Mouse (Mus musculus) cerebellum, adult 11 months (tissue): Measurements from ENCODE around the gene Slc24a3.

ENCODE experiments used
- DNase-seq: peaks from one replicate; pipeline ENCODE4 v3.0.0; 2022

Slc24a3 gene

DNA sequence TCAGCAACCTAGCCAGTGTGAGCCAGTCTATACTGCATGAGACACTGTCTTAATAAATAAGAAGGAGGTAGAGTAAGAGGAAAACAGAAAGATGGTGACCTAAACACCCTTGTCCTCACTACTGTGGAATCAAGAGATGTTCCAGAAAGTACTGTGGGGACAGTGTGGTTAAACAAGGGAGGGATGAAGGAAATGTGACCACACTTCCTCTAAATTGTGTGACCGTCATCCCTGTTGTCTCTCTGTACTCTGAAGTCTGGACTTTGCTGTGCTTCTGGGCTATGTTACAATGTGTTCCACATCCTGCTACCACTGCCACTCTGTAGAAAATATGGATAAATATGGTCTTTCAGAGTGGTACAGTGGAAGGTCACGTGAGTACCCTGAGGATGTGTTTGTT, 399.4 kb downstream of the Slc24a3 start:
- DNase-seq = no peak

DNA sequence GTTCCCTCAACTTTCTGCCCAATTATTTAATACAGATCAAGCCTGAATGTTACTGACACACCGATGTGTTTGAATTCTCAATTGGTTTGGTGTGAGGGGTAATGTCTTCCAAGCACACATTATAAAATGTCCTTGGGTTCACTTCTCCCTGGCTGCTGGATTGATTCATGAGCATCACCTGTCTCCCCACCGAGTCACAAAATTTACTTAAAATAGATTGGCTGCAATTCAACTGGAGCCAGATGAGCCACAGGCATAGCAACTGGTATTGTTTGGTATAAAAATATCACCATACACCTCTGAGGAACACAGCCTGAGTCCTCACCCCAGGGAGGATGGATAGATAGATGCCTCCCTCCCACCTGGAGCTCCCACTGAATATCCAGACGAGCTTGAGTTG, 404.4 kb downstream of the Slc24a3 start:
- no peak for DNase-seq

DNA sequence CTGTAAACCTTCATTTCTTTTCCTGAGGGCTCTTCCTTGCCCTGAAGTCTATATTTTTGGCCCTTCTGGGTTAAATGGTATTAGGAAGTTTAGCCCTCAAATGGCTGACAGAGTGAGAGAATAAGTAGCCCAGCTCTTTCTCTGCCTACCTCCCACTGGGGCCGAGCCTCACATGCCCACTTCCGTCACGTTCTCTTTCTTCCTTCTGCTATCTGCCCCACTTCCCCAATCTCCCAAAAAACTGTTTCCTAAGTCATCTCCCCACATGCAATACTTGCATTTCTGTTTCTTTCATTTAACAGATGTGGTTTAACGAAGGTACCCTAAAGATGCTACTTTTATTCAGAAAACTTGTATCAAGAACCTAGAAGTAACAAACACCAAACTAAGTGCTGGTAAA, 406.6 kb downstream of the Slc24a3 start:
- no peak for DNase-seq

DNA sequence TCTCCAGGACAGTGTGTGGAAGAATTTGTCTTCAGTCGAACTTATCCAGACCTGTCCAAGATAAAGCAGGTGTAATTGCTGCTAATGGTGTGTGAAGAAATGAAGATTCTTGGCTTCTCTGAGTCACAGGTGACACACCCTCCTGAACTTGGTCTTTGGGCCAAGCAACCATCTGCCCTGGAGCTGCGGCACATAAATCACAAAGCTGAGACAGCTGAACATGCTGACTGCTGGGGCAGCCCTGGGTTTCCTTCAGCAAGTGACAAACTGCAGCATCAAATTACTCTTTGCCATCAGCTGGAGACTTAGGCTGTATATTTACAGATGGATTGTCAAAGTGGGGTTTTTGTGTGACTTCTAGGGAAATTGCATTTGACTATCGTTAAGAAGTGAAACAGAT, 415.5 kb downstream of the Slc24a3 start:
- DNase-seq = no peak

DNA sequence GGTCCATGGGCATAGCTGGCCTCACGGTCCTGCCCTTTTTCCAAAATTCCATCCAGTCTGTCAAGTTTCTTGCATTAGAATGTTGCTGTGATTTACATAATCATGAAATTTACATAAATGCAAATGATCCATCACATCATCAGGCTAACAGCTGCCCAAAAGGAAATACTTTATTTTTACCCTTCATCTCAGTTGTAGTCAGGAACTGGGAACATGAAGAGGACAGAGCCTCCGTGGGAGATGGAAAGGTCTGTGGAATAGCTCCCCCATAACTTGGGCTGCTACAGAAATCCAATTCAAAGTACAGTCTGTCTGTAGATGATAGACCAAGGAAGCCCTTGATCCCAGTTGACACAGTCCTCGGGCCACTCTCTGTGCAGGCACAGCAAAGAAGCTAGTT, 417.9 kb downstream of the Slc24a3 start:
- no peak for DNase-seq

DNA sequence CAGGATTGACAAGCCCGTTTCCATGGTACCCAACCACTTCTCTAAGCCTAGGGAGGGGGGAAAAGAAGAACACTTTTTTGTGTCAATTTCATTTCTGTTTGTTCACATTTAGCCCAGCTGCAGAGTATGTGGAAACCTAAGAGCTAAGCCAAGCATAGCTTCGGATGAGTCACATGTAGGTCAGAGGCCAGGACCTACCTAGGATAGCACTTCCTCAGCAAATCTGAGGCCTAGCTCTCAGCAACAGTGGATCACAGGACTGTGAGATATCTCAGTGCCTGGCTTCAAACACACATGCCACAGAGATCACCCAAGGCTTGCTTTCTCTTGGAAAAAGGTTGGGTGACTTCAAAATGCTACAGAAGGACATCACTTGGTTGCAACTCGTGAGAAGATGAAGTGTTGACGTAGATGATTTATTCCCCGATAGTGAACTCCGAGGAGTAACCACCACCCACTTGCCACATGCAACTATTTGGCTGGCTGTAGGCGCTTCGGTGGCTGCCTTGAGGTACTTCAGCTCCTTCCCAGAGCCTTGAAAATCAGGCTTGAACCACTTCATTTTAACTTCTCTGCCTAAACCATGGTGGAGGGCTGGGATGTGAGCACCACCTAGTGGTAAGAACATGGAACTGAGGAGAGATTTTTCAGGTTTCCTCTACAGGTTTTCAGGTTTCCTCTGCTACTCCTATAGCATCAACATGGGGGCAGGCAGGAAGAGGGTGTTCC, 420.6 kb downstream of the Slc24a3 start:
- DNase-seq = peak; percentile 44

DNA sequence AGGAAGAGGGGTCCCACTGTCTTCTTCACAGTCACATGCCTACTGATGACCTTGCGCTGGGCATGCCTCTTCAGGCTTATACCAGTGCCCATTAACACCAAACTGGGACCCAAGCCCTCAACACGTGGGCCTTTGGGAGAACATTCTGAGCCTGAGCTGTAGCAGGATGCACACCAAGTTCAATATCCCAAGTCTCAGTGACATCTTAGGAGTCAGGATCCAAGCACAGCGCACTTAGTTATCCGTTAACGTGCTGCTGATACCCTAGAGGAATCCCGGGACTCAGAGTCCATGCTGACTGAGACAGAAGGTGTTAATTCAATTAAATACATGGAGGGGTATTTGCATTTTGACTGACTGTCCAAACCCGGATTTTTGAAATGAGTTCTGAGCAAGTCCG, 424.3 kb downstream of the Slc24a3 start:
- no peak for DNase-seq

DNA sequence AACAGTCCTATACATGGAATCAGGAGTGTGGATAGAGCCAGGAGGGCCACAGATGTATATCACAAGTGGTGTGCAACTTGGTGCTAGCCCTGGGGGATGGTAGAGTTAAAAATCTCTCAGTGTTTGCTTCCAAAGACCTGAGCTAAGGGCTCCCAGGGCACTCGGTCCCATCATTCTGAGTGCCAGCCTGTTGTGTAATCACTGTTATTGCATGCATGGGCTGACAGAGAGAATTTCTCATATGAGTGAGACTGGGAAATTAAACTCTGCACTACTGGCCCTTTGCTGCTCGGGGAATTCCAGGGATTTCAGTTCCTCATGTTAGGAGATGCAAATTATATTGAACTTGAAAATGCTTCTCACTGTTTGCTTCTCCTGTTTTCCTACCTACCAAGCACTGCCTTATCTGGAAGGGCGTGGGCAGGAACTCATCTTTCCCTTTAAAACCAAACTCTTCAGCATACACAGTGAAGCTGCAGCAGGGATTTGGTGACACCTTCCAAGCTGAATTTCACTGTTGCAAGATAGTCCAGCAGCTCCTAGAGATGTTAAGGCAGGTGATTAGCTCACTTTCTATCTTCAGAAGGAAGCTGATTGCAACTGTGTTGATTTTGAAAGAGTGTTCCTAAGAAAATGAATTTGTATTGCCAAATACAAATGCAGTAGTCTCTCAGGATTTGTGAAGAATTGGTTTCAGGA, 426.2 kb downstream of the Slc24a3 start:
- no peak for DNase-seq

DNA sequence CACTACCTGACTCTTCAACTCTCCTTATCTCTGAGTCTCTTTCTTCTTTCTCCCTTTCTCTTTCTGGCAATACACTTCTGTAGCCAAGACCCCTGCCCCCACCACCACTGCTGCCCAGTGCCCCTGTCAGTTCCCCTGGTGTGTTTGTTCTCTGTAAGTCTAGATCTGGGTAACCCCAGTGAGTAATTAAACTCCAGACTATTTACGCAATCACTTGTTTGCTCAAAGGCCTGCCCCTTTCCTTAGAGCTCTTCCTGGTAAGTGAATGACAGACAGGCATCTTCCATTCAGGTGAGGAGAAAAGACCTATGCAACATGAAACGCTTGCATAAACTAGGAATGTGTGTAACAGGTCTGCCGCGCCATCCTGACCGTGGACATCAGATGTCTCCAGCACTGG, 430.3 kb downstream of the Slc24a3 start:
- no peak for DNase-seq

DNA sequence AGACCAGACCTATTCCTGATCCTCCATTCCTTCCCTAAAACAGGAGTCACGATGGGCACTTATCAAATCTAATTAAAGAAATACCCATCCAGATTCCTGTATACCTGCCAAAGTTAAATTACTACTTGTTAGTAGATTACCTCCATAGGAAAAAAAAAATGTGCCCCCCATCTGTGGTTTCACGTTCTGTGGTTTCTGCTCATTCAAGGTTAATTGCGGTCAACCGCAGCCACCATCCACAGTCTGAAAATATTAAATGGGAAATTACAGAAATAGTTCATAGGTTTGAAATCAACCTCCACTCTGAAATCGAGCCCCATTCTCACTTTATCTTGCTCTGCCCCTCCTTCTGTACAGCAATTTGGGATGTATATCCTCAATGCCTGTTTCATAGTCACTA, 440.3 kb downstream of the Slc24a3 start:
- no peak for DNase-seq

DNA sequence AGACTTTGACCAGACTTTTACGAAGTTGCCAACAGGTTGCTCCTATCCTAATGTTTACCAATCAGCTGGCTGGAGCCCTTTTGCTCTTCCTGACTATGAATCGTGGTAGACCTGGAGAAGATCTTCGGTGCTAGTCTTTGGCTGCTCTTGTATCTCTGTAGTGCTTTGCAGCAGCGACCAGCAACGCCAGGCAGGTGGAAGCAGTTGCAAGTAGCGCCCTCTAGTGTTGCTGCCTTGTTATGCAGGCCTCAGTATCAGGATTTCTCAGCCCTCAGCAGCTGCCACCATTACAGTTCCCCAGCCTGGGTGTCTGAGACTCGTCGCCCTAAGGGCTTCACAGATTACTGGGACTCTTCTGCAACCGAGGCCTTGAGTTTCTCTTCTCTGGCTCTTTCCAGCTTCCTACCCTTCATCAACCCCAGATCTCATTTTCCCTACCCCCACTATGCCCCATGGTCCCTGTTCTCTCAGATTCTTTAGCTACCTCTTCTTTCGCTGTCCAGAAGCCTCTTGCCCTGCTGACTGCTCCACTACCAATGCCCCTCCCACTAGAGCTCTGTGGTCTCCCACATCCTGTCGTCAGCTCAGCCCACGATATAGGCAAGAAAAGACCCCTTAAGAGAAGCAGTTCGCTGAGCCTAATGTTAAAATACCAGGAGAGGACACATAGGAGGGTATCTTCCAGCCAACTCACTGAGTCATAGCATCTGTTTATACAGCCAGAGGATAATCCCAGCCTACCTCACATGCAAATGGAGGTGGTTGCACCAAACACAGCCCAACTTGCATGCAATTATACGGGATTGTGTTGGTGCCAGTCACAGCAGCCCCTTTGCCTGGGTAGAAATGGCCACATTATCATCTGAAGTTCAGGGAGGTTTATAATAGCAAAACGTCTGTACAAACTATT, 443.5 kb downstream of the Slc24a3 start:
- DNase-seq = peak; percentile 19

DNA sequence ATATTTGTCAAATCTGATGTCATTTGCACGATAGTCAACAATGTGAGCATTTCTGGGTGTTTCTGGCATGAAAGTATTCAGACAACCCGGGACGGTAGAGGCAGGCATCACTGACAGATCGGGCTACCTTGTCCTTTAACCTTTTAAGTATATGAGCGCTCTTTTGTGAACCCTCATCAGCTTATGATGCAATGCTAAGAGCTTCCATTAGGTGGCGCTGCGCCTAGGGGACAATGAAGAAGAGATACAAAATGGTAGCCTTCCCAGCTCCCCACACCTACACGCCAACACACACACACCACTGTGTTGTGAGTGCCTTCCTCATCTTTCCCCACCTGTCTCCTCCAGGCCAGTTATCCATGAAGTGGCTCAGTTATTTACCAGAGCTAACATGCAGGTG, 445.4 kb downstream of the Slc24a3 start:
- no peak for DNase-seq

DNA sequence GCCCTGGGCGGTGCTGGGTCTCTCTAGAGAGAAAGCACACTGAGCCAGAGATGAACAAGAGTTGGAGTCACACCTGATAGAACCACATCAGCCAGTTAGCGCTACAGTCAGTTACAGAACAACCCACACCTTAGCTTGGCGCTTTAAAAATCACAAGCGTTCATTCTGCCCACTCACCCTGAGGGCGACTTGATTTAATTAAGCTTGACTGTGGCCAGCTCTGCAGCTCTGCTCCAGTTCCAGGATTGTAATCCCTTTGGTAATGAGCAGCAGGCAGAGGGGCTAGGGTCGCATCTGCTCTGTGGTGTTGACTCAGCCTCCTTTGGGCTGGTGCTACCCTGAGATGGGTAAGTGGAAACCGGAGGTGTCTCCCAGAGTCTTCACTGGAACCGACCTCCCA, 446.2 kb downstream of the Slc24a3 start:
- DNase-seq = no peak

DNA sequence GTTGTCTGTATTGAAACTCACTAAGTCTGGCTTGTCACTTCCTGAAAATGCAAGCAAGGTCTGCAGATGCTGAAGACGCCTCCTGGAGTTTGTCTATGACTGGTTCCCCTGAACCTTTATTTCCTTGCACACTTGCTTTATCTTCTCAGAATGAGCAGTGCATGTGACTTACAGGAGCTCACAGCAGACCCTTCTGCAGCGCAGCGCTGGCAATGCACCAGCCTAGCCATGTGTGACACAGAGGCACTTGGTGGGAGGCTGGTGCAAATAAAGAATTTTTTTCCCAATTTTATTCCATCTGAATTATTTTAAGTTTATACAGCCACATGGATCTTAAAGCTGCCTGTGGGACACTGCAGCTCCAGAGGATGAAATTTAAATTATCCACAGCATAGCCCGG, 452.1 kb downstream of the Slc24a3 start:
- no peak for DNase-seq

DNA sequence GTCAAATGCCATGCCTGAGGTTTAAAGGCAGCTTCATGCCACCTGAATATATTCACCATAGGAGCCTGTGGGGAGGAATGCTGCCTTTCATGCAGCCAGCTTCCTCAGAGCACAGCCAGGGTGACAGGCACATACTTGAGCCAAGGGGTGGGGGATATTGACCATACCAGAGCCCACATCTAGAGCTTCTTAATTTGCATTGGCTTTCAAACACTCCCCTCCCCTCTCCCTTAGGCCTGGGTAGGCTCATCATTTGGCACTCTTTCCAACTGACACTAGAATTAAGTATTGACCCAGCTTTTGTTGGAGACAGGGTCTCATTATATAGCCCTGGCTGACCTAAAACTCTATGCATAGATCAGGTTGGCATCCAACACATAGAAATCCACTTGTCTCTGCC, 453.2 kb downstream of the Slc24a3 start:
- DNase-seq = no peak

DNA sequence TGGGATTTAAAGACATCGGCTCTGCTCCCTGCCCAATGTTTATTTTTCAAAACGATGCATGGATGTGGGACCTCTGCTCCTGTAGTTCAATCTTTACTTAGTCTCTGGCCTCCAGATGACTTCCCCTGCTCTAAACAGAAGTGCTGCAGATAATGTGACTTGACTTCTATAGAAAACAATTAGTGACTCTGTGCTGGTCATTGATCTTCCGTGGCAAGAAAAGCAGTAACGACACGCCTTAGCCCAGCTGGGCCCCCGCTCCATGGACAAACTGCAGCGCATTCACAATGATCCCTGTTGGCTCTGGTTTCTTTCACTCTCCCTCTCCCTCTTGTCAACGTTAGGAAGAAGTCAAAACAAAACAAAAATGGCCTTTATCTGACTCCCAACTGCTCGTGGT, 453.6 kb downstream of the Slc24a3 start:
- no peak for DNase-seq

DNA sequence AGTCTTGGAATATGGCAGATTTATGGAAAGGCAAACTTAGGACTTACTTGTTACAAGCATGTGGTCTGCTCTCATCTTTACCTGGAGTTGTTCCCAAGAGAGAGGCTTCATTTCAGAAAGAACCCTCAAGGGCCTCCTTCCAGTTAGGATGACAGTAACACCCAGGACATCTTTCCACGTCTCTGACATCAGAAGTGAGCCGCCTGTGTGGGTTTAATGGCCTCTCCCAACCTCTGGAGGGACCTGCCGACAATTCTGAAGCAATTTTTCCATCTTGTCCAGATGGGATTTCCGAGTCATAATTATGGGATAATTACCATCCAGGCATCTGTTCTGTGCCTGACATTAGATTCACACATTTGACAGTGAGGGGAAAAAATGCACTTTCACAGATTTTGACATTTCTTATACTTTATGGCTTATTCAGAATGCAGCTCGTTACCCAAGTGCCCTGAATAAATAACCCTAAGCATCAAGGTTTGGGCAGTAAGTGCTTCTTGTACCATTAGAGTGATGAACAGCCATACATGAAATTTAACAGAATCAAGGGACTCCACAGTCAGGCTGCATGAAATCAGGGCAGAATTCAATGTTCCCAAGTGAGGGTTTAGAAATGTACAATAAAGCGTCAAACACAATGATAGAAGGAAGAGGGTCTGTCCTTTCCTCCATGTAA, 463.7 kb downstream of the Slc24a3 start:
- no peak for DNase-seq

DNA sequence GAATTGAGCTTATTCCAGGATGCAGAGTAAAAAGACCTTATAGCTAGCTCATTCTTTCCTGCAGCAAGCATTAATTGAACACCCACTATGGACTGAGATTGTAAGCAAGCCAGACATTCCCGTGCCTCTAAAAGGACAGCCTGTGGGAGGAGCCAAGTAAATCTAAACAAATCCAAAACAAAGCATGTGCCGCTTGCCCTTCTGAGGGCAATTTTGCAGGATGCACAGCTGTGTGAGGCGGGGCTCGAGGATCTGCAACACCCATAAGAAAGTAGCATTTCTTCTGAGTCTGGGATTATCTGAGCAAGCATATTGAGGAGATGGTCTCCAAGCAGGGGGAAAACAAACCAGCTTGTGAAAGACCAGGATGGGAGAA, 464.2 kb downstream of the Slc24a3 start:
- DNase-seq = no peak

DNA sequence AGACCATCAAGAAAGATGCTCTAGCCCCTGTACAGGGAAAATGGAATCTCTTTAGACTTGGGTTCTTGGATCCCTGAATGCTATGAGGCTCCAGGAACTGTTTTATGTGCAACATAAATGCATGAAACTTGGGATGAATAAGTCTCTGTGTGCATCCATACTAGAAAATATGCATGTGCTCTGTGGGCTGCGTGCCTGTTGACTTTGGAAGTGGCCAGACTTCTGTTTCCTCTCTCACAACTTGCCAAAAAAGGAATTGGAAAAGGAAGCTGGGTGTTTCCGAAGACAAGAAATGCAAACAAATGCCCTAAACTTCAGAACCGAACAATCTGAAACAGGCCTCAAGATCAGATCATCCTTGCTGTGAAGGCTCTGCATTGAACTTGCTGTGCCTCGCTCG, 466.3 kb downstream of the Slc24a3 start:
- DNase-seq = no peak

DNA sequence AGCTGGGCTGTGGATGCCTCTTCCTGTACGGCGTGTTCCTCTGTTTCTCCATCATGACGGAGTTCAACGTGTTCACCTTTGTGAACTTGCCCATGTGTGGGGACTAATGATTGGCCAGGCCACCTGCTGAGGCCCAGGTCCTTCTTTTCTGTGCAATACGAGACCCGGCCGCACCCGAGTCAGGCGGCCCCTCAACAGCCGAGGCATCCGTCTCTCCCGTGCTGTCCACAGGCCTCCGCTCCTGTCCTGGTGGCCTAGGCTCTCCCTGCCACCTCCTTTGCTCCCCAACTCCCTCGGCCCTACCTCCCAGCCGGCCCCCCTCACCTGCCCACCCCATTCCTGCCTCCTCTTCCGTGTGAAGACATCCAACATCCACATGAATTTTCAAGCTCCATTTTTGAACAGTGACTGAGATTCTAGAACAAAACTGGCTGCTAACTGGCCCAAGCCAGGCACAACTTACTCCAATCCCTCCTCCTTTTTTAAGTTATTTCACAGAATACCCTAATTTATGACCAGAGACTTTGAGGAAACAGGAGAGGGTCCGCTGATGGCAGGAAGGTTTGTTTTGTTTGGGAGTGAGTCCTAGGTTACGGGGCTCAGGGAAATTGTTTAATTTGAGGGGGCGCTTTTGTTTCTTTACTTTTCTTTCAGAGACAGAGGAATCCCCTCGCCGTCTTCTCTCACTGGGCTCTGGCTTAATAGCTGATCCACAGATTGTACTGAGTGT, 472.9 kb downstream of the Slc24a3 start:
- no peak for DNase-seq

DNA sequence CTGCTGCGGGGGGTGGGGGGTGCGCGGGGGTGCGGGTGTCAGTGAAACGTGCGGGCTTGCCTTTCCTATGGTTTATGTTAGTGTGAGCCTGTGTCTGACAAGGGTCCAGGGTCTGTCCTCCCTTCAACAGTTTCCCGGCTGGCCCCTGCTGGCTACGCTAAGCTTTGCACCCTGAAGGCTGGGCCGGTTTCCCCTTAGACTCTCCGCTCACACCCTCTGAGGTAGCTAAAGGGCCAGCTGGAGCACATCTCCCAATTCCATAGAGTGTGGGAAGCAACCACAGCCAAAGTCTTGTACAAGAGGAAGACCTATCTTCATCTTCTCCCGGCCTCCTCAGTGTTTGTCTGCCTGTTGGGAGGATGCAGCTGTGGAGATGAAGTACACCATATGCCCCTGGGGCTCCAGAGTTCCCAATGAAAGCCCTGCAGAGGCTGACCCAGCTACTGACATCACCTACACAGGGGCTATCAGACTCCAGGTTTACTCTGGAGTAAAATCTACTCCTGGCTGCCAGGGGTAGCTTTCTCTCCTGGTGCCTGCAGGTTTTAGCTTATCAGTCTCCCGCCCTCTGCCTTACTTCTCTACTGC, 487.9 kb downstream of the Slc24a3 start:
- DNase-seq = no peak

DNA sequence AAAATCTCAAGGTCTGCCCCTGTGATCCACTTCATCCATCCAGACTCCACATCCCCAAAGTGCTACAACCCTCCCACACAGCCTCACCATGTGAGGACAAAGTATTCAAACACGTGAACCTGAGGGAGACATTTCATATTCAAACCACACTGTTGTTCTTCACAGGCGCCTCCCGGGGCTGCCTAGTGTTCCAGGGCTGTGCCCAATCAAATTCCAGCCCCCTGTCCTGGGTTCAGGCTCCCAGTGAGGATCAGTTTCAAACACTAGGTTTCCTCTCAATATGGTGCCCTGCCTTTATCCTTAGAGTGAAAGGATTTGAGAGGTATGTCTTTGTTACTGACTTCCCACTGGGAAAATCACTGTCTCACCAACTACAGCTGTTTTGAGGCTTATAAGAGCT, 488.6 kb downstream of the Slc24a3 start:
- DNase-seq = no peak
